Mouse (Mus musculus): ENCODE data around the gene Ryr2.

- no peak for TF ChIP-seq POLR2A (IDR thresholded peaks at IDR 0.05; ENCODE audit: insufficient read depth, low read depth, low read length)
- no peak for TF ChIP-seq CTCF (IDR thresholded peaks at IDR 0.05)
- no peak for TF ChIP-seq EP300 (IDR thresholded peaks at IDR 0.05; ENCODE audit: insufficient read depth, low read depth, low read length)
These were observed 22.7 kb downstream of the Ryr2 start for GRCm38 (mm10) chr13:12084112-12084475.
